Mouse (Mus musculus): ENCODE results near the gene Fam69a.
"Not testable (repeated sequence)": the region's sequence is repeated elsewhere in the genome, so short reads cannot be mapped to it uniquely, and the experiment has no call there.

Fam69a gene

GRCm38 (mm10) chr5:107986967-107987834 lies at the start of gene Fam69a:
Gene Fam69a (minus strand): TSS chr5:107987085.
- peak; percentile 49 to 81 for DNase-seq (ENCODE audit: low spot score in 2 of 2)

GRCm38 (mm10) chr5:108035523-108035922 lies 48.6 kb upstream of the Fam69a start:
- no peak for DNase-seq (ENCODE audit: low spot score in 2 of 2)

- DNase-seq (ENCODE audit: low spot score in 2 of 2) = peak; percentile 7 to 12
These were observed 47.3 kb upstream of the Fam69a start for GRCm38 (mm10) chr5:108034194-108034593.

- DNase-seq (ENCODE audit: low spot score in 2 of 2) = no peak
These were observed 44.4 kb upstream of the Fam69a start for GRCm38 (mm10) chr5:108031267-108031666.

GRCm38 (mm10) chr5:108029968-108030367 lies 43.1 kb upstream of the Fam69a start:
- peak in 1 of 2 experiments; percentile 9 for DNase-seq (ENCODE audit: low spot score in 2 of 2)

GRCm38 (mm10) chr5:108028797-108029536 lies 42.1 kb upstream of the Fam69a start:
- DNase-seq (ENCODE audit: low spot score in 2 of 2) = not testable (repeated sequence)

- no peak for DNase-seq (ENCODE audit: low spot score in 2 of 2)
These were observed 41.3 kb upstream of the Fam69a start for GRCm38 (mm10) chr5:108028230-108028629.

- no peak for DNase-seq (ENCODE audit: low spot score in 2 of 2)
These were observed 34.5 kb upstream of the Fam69a start for GRCm38 (mm10) chr5:108021346-108021745.

GRCm38 (mm10) chr5:108019367-108019766 lies 32.5 kb upstream of the Fam69a start:
- no peak for DNase-seq (ENCODE audit: low spot score in 2 of 2)

- DNase-seq (ENCODE audit: low spot score in 2 of 2) = no peak
These were observed 30.3 kb upstream of the Fam69a start for GRCm38 (mm10) chr5:108017232-108017631.

- DNase-seq (ENCODE audit: low spot score in 2 of 2) = no peak
These were observed 28.5 kb upstream of the Fam69a start for GRCm38 (mm10) chr5:108015422-108015821.

GRCm38 (mm10) chr5:108014173-108014572 lies 27.3 kb upstream of the Fam69a start:
- DNase-seq (ENCODE audit: low spot score in 2 of 2) = no peak

- no peak for DNase-seq (ENCODE audit: low spot score in 2 of 2)
These were observed 22.8 kb upstream of the Fam69a start for GRCm38 (mm10) chr5:108009721-108010120.

GRCm38 (mm10) chr5:108005134-108005533 lies 18.2 kb upstream of the Fam69a start:
- peak; percentile 15 to 56 for DNase-seq (ENCODE audit: low spot score in 2 of 2)

GRCm38 (mm10) chr5:108002734-108003133 lies 15.8 kb upstream of the Fam69a start:
- DNase-seq (ENCODE audit: low spot score in 2 of 2) = no peak

- DNase-seq (ENCODE audit: low spot score in 2 of 2) = peak; percentile 31 to 62
These were observed 14.1 kb upstream of the Fam69a start for GRCm38 (mm10) chr5:108000776-108001548.

- no peak for DNase-seq (ENCODE audit: low spot score in 2 of 2)
These were observed 10.8 kb upstream of the Fam69a start for GRCm38 (mm10) chr5:107997717-107998116.

- DNase-seq (ENCODE audit: low spot score in 2 of 2) = no peak
These were observed 9.1 kb upstream of the Fam69a start for GRCm38 (mm10) chr5:107995936-107996335.

- DNase-seq (ENCODE audit: low spot score in 2 of 2) = peak in 1 of 2 experiments; percentile 39
These were observed 958 bp upstream of the Fam69a start for GRCm38 (mm10) chr5:107987835-107988251.

- DNase-seq (ENCODE audit: low spot score in 2 of 2) = peak; percentile 70 to 83
These were observed 474 bp downstream of the Fam69a start for GRCm38 (mm10) chr5:107986255-107986966.

- no peak for DNase-seq (ENCODE audit: low spot score in 2 of 2)
These were observed 2.9 kb downstream of the Fam69a start for GRCm38 (mm10) chr5:107983946-107984345.

All from natural killer cell, adult 2 months (primary cell).